17 mouse cellular contexts compared by ENCODE assay signal in the genomic region with DNA sequence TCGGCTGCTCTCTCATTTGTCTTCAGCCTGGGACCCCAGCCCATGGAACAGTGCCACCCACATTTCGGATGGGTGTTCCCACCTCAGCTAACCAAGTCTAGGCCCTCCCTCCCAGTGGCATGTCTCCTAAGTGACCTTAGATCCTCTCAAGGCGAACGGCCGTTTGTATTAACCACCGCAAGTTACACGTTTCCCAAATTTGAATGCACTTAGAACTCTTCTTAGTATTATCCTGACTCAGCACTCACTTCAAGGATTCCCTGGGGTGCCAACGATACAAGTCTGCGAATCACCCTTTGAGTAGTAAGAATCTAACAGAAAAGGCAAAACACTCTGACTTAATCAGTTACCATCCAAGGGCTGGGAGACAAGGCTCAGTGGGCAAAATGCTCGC.
DNase-seq lines count a peak whose midpoint lies in the region; ATAC-seq and TF ChIP-seq lines count a peak whose summit lies in the region.
"Had no signal": no experiment of that assay in that cellular context is flagged by ENCODE, and none has a peak within 500 bp of the region (broad histone marks: within the 10 kb centered on the region; RNA-seq: fewer than 3 reads in every experiment).

No protein-coding gene starts in this region.

- no peaks in the 10 kb centered on the region for H3K27me3 ChIP-seq in heart, postnatal 0 days (ENCODE audit: control insufficient read depth, insufficient read depth, low read length)
- no peaks in the 10 kb centered on the region for H3K27me3 ChIP-seq in kidney, embryonic 15.5 days
- H3K27me3 ChIP-seq in kidney, postnatal 0 days (ENCODE audit: insufficient read depth, low read length), result no peaks in the 10 kb centered on the region
- H3K27me3 ChIP-seq in liver, embryonic 12.5 days (replicated peaks), result no peaks in the 10 kb centered on the region
- H3K27me3 ChIP-seq: forebrain, embryonic 13.5 days; hindbrain, embryonic 15.5 days had no signal

- no peak for DNase-seq in heart, postnatal 0 days (ENCODE audit: low spot score)
- DNase-seq in heart, postnatal 10 days, result no peak
- DNase-seq in kidney, adult 9 months, result peak; percentile 89
- no peak for DNase-seq in kidney, postnatal 0 days (ENCODE audit: low spot score)
- DNase-seq in kidney, postnatal 36 days, result peak; percentile 58 to 75
- DNase-seq: adrenal gland, adult 2 months; cerebellum, adult 2 months; forebrain, postnatal 0 days; gastrocnemius, postnatal 25 days; heart, adult 18-20 months; heart, postnatal 36 days had no signal

- no peak for TF ChIP-seq EP300 in heart, postnatal 0 days (IDR thresholded peaks at IDR 0.05; ENCODE audit: low read depth)

- H3K9me3 ChIP-seq in heart, postnatal 0 days (replicated peaks; ENCODE audit: control insufficient read depth, low read length), result no peaks in the 10 kb centered on the region
- no peaks in the 10 kb centered on the region for H3K9me3 ChIP-seq in kidney, embryonic 15.5 days (replicated peaks)
- H3K9me3 ChIP-seq in kidney, postnatal 0 days (replicated peaks; ENCODE audit: low read length), result no peaks in the 10 kb centered on the region
- H3K9me3 ChIP-seq in liver, embryonic 12.5 days (replicated peaks), result no peaks in the 10 kb centered on the region
- H3K9me3 ChIP-seq: embryonic facial prominence, embryonic 10.5 days; forebrain, embryonic 13.5 days; heart, embryonic 10.5 days; hindbrain, embryonic 15.5 days had no signal

- intact Hi-C loops in heart, postnatal 10 days (cut with DNase I), result no loop called here

- no peaks in the 10 kb centered on the region for H3K4me1 ChIP-seq in heart, postnatal 0 days (ENCODE audit: control insufficient read depth, insufficient read depth)
- peaks cover 10% of the 10 kb centered on the region; the same call in 1 of the 2 replicates for H3K4me1 ChIP-seq in kidney, embryonic 15.5 days
- no peaks in the 10 kb centered on the region for H3K4me1 ChIP-seq in kidney, postnatal 0 days (replicated peaks; ENCODE audit: insufficient read depth, low read length)
- H3K4me1 ChIP-seq in liver, embryonic 12.5 days, result peaks cover 40% of the 10 kb centered on the region
- H3K4me1 ChIP-seq: embryonic facial prominence, embryonic 10.5 days; forebrain, embryonic 13.5 days; hindbrain, embryonic 15.5 days had no signal

- H3K27ac ChIP-seq in heart, postnatal 0 days (ENCODE audit: low read depth), result peak overlapping the region; percentile 47; the same call in 1 of the 2 replicates
- H3K27ac ChIP-seq in kidney, embryonic 15.5 days, result no peak overlapping the region
- peak overlapping the region; percentile 60 for H3K27ac ChIP-seq in kidney, postnatal 0 days
- H3K27ac ChIP-seq in liver, embryonic 12.5 days, result no peak overlapping the region
- H3K27ac ChIP-seq: embryonic facial prominence, embryonic 10.5 days; forebrain, embryonic 13.5 days; heart, embryonic 10.5 days; hindbrain, embryonic 15.5 days had no signal

- ATAC-seq in heart, postnatal 0 days (ENCODE audit: insufficient read depth, low read depth), result no peak
- ATAC-seq in kidney, embryonic 15.5 days (replicated peaks; ENCODE audit: low FRiP score), result no peak
- peak; percentile 58 for ATAC-seq in kidney, postnatal 0 days (replicated peaks; ENCODE audit: low FRiP score, low read depth)
- no peak for ATAC-seq in liver, embryonic 12.5 days
- ATAC-seq: forebrain, embryonic 13.5 days; forebrain, postnatal 0 days had no signal

- peaks cover 33% of the 10 kb centered on the region for H3K36me3 ChIP-seq in heart, postnatal 0 days (replicated peaks; ENCODE audit: control insufficient read depth, insufficient read depth, low read length)
- peaks cover 61% of the 10 kb centered on the region for H3K36me3 ChIP-seq in kidney, embryonic 15.5 days
- H3K36me3 ChIP-seq in kidney, postnatal 0 days (ENCODE audit: insufficient read depth, low read length), result peaks cover 11% of the 10 kb centered on the region
- H3K36me3 ChIP-seq in liver, embryonic 12.5 days, result peaks cover 18% of the 10 kb centered on the region; the same call in 1 of the 2 replicates
- H3K36me3 ChIP-seq: hindbrain, embryonic 15.5 days had no signal

- no peak overlapping the region for H3K4me2 ChIP-seq in heart, postnatal 0 days (ENCODE audit: low read depth, low read length)
- no peak overlapping the region for H3K4me2 ChIP-seq in kidney, embryonic 15.5 days
- H3K4me2 ChIP-seq in kidney, postnatal 0 days (ENCODE audit: low read length), result no peak overlapping the region
- H3K4me2 ChIP-seq in liver, embryonic 12.5 days, result no peak overlapping the region
- H3K4me2 ChIP-seq: forebrain, embryonic 13.5 days; hindbrain, embryonic 15.5 days had no signal

- H3K4me3 ChIP-seq in heart, postnatal 0 days (ENCODE audit: low read depth, low read length), result no peak overlapping the region
- no peak overlapping the region for H3K4me3 ChIP-seq in kidney, embryonic 15.5 days (replicated peaks)
- no peak overlapping the region for H3K4me3 ChIP-seq in kidney, postnatal 0 days (replicated peaks; ENCODE audit: low read depth, low read length)
- no peak overlapping the region for H3K4me3 ChIP-seq in liver, embryonic 12.5 days
- H3K4me3 ChIP-seq: embryonic facial prominence, embryonic 10.5 days; forebrain, embryonic 13.5 days; heart, embryonic 10.5 days; hindbrain, embryonic 15.5 days had no signal

- WGBS in heart, postnatal 0 days, result 92% methylated on average over 10 of the region's 10 CpGs
- WGBS in kidney, embryonic 15.5 days, result 90% methylated on average over 10 of the region's 10 CpGs
- 84% methylated on average over 10 of the region's 10 CpGs for WGBS in kidney, postnatal 0 days
- 83% methylated on average over 10 of the region's 10 CpGs for WGBS in liver, embryonic 12.5 days (ENCODE audit: insufficient replicate concordance)

- no peak for TF ChIP-seq CTCF in heart, postnatal 0 days (IDR thresholded peaks at IDR 0.05; ENCODE audit: low read depth)
- TF ChIP-seq CTCF in kidney, postnatal 0 days (IDR thresholded peaks at IDR 0.05; ENCODE audit: low read depth), result no peak

- no peak overlapping the region for H3K9ac ChIP-seq in heart, postnatal 0 days (replicated peaks; ENCODE audit: low read depth, low read length)
- no peak overlapping the region for H3K9ac ChIP-seq in kidney, embryonic 15.5 days
- H3K9ac ChIP-seq in kidney, postnatal 0 days (ENCODE audit: low read depth, low read length), result no peak overlapping the region
- no peak overlapping the region for H3K9ac ChIP-seq in liver, embryonic 12.5 days
- H3K9ac ChIP-seq: forebrain, embryonic 13.5 days; forebrain, postnatal 0 days; hindbrain, embryonic 15.5 days had no signal

Comparison
In these comparisons a context has a peak if more than half of its experiments do, and no peak if none do; other contexts are left out.
1. DNase-seq: peak in kidney, adult 9 months (single experiment) and kidney, postnatal 36 days (2 of 2); none in heart, postnatal 0 days (single experiment), heart, postnatal 10 days (0 of 2) and kidney, postnatal 0 days (single experiment).
2. H3K27ac ChIP-seq: peak in heart, postnatal 0 days (single experiment) and kidney, postnatal 0 days (single experiment); none in kidney, embryonic 15.5 days (single experiment) and liver, embryonic 12.5 days (single experiment).